Mouse (Mus musculus) cerebellum, adult 2 months (tissue): ENCODE data around the gene D10Jhu81e.

ENCODE experiments used
- CTCF ChIP-seq: fragments of 200-500 bp; IDR thresholded peaks from 2 replicates; pipeline ENCODE4 v1.5.1; 2011; ENCODE audit warnings: low read depth, mild to moderate bottlenecking, control low read depth, low read length, moderate library complexity, borderline replicate concordance; ENCODE audit not compliant: insufficient read depth
- POLR2A ChIP-seq: fragments of 200-500 bp; IDR thresholded peaks from 2 replicates; pipeline ENCODE4 v1.6.1; 2011; ENCODE audit warnings: low read length, control low read depth, borderline replicate concordance; ENCODE audit not compliant: insufficient read depth

GRCm38 (mm10) chr10:78162646-78163045 lies 6.9 kb downstream of the D10Jhu81e start:
- TF ChIP-seq POLR2A (no peak), CTCF (no peak)
